Mouse (Mus musculus) brain, embryonic 18.5 days (tissue): ENCODE results near the gene Anxa8.

ENCODE experiments used
- DNase-seq: peaks from one replicate; pipeline ENCODE4 v3.0.0-alpha.2; 2012; ENCODE audit warnings: low read depth, low spot score

The Anxa8 gene

DNA sequence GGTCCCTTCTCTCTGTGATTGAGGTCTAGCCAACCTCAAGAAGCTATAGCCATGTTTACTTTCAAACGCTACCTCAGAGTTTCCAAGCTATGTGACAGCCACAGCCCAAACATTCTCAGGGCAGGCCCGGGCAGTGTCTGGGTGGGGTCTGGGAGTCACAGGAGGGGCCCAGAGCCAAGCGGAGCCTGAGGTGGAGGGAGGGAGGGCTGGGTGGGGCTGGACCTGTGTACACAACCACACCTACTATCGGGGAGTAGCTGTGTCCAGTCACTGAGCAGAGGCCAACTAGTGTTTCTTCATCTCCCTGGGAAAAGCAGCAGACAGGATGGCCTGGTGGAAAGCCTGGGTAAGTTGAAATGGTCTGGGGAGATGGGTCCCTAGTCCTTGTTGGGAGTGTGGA lies at the start of gene Anxa8:
TSS of gene Anxa8 (plus strand) at position 251 of the 400 bp plus-strand sequence.
- DNase-seq, result no peak

DNA sequence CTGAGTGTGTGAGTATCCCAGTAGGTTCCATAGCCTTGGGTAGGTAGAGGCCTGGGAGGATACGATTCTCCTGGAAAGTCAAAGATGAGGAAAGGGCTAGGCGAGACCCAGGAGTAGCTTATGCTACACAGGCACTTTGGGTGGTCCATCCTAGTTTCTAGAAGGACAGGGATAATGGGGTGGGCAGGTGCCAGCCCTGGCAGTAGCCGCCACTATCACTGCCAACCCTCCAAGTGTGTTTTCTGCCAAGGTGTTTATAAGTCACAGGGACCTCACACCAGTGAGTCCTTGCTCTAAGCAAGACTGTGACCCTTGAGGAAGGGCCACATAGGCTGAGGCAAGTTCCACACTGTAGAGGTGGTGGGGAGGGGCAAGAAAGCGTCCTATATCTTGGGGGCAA lies 44.5 kb upstream of the Anxa8 start:
- no peak for DNase-seq

DNA sequence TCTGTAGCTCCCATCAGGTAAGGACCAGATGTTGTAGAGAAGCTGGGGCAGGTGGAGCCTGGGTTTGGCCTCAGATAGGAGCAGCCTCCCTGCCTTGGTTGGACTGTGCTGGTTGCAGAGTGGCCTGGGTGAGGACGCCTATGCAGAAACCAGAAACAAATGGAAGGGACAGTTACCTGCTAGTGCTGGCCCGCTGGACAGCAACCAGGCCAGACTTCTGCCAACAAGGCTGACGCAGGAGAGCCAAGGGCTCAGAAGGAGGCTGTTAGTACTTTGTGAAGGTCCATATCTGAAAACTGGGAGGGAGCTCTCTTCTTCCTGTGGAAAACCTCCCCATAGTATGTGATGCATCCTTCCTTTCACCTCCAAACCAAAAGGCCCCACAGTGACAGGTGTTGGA lies 42.4 kb upstream of the Anxa8 start:
- no peak for DNase-seq

DNA sequence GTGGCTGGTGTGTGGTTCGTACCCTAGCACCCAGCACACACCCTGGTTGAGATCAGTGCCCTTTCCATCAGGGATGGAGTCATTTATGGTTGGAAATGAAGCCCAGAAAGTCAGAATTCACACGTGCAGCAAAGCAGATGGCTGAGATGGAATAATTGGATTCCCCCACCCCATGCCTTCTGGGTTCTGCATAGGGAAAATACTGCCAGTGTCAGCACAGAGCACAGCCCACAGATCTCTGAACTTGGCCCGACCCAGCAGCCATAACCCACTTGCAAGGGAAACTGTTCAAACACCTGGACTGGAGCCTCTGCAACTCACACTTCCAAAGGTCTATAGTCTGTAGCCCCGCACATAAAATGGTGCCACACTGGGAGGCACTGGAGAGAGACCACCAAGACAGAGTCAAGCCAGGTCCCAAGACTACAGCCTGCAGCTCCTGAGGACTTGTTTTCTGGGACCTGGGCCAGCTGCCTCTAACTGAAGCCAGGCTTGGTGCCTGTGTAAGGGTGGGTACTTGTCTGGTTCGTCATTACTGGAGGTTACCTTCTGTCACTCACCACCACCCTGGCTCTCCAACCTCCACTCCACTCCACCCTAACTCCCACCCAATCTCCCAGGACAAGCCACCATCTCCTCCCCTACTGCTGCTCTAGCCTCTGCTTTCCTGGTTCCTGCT lies 35.5 kb upstream of the Anxa8 start:
- peak; percentile 24 for DNase-seq

DNA sequence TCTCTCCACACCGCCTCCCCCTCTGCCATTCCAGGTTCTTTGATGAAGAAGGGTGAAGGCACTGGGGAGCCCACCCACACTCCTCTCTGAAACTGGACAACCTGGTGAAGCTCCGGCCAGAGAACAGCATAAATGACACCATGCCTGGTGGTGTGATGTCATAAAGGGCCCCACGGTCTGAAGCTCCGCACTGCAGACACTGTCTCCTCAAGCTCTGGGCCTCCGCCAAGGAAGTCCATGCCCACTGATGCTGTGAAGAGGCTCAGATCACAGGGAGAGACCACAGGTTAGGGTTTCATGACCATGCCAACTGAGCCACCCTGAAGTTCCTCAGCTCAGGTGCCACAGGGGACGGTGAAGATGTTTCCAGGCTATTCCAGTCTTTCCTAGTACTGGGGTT lies 33.3 kb upstream of the Anxa8 start, which contains the start of gene Antxrl:
TSS of gene Antxrl (plus strand) at position 192 of the 400 bp plus-strand sequence.
- no peak for DNase-seq

DNA sequence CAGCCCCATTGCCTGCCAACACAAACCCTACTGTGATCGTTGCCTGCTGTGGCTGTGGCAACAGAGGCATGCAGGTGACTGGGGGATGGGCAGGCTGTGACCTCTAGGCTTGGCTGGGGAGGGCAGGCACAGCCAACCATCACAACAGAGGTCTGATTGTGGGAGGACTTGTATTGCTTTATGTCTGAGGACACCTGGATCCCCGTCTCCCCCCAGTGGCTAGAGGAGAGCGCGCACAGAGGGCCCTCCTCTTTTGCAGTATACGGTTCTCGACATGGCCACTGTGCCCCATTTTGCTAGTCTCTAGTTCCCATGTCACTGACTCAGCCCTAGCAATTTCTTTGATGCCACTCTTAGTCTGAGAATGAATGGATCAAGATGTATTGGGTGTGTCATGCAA lies 14.1 kb upstream of the Anxa8 start:
- no peak for DNase-seq

DNA sequence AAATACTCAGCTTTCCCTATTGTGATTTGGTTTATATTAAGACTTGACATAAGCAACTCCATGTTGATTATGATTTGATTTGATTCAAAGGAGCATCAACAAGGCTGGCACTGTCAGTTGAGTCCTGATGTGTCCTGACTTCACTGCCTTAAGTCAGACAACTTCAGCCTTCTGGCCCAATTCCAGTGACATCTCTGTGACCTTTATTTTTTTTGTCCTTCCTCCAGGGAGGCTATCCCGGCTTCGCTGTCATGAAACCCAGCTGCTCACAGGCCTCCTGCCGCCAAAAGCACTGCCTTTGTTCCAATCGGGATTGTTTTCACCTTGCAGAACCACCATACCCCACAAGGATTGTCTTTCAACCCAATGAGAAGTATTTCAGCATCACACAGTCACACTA lies 10.4 kb upstream of the Anxa8 start:
- DNase-seq, result no peak

DNA sequence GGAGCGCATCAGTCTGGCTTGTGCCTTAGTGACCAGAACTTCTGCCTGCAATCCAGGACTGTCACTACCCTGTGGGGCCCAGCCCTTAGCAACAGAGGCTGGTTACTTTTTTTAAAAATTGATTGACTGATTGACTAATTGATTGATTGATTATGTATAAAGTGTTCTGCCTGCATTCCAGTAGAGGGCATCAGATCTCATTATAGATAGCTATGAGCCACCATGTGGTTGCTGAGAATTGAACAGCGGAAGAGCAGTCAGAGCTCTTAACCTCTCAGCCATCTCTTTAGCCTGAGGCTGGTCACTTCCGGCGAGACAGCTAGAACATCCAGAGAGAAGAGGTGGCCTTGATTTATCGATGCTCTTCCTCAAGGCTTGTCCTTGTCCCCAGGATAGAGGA lies 8.6 kb upstream of the Anxa8 start:
- DNase-seq, result no peak

DNA sequence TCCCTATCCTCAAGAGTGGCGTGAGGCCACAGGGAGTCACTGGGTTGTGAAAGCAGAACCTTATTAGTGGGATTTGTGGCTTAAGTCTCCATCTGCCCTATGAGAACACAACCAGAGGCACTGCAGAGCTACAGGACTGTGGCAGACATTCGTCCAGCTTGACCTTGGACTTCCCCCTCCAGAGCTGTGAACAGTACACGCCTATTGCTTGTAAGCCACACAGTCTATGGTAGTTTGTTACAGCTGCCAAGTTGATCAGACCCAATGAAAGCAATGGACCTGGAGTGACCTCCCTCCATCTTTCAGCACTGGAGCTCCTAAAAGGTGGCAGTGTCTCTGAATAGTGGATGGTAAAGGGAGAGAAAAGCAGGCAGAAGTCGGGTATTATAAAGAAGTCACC lies 7.5 kb upstream of the Anxa8 start:
- no peak for DNase-seq

DNA sequence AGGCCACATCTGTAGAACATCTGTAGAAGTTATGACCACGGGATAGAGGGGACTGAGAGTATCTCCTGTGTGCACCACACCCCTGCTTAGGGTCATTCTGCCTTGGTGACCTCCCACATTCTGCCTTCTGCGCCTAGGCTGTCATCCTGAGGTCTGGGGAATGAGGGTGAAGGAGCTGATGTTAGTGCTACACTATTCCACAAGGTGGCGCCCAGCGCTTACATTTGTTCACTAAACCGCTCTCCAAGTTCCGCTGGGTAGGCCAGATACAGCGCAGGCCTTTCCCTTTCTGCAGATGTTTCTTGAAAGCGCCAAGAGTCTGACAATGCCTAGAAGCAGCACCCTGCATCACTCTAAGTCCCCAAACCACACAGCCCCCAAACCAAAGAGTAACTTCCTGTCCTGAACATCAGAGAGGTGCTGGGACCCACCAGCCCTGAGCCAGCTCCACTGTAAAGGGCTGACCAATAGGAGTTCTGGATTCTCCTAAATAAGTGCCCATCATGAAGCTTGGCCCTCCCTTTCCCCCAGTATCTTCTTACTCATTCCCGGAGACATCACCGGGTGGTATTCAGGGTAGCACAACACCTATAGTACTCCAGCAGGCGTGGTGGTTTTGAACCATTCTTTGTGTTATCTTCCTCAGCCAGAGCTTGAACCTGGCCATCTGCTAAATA lies 5.3 kb upstream of the Anxa8 start:
- DNase-seq, result peak; percentile 61

DNA sequence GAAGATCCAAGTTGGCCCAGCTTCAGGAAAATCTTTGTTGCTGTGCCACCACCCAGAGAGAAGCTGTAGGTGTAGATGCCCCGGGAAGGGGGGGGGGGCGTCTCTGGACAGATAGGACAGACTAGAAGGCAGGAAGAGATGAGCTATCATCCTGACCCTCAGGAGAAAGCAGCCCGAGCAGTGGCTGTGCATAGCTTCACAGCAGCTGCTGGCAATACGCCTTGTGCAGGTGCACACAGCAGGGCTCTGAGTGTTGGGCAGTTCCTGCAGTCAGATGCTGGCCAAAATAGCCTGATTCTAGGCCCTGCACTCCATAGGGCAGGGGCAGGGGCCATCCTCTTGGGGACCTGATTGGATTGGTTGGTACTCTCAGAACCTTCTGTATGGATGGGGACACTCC lies 1.0 kb downstream of the Anxa8 start:
- DNase-seq, result no peak

DNA sequence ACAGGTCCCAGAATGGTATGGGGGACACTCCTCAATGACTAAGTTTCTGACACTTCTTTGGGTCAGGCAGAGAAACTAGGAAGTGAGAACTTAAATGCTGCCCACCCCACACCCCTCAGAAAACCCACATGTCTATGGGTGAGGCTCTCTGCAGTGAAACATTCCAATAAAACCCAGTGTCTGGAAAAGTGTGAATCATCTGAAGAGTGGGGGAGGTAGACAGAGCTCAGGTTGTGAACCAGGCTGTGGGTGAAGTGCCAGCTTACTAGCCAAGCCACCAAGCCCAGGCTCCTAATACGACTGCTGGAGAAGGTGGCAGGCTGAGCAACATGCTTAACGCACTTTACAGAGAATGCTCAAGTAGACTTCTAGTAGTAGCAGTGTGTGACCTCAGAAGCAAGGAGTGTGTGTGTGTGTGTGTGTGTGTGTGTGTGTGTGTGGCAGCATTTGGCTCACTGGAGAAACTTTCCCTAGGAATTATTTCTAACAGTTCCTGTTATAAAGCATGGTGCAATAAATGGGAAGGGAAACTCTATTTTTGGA lies 2.1 kb downstream of the Anxa8 start:
- no peak for DNase-seq

DNA sequence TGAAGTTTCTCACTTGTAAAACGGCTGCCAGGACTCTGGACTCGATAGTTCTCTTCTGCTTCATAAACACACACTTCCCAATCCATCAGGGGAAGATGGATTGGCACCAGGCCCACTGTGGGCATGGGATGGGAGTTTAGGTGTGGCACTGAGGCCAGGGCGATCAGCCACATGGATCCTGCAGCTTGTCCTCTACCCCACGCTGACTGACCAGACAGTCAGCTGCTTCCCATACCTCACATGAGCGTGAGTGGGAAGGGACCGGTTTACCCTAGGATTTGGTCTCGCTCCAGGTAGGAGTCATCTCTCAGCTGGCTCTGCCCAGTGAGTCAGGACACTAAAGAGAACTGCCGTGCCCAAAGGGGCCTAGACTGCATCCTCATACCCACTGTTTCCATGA lies 4.0 kb downstream of the Anxa8 start:
- DNase-seq, result no peak

DNA sequence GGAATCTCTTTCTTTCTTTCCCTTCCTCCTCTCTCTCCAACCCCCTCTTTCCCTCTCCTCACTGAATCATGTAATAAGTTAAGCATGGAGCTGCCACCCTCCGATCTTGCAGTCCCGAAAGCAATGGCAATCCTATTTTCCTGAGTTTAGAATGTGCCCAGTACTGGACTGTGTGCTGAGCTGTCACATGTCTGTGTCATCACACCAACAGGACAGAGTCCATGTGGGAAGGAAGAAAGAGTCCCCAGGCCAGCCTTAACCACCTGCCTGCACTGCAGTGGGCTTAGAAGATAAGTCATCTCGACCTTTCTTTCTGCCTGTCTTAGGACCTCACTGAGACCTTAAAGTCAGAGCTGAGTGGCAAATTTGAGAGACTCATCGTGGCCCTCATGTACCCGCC lies 5.7 kb downstream of the Anxa8 start:
- DNase-seq, result no peak

DNA sequence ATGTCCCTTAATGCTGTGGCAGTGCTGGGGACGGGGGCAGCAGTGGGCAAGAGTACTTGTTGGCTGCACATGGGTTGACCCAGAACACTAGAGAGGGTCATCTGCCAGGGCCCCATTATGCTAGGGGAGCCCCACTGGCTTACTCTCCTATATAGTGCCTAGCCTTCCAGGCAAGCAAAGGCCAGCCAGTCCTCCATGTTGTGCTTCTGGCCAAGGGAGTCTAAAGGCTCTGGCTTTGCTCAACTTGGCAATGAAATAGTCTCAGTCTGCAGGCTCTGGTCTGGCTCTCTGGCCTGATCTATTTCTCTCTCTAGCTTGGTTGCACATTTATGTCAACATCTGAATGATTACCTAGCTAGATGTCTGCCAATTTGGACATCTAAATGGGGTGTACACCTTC lies 7.1 kb downstream of the Anxa8 start:
- DNase-seq, result no peak

DNA sequence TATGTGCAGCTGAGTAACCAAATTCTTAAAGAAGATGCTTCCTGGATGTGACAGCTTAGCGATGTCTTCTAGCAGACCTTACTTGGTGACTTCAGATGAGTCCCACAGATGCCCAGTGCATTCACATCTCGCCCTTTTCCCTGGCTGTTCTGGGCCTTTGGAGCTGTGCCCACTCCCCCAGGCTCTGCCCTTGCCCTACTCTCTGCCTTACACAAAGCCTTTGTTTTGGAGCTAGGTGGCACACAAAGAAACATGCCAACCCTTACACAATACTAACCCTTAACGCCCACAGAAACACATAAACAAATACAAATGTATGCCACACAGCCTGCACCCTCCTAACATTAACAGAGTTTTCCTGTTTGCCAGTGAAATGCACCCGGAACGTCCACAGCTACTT lies 10.4 kb downstream of the Anxa8 start:
- DNase-seq, result no peak

DNA sequence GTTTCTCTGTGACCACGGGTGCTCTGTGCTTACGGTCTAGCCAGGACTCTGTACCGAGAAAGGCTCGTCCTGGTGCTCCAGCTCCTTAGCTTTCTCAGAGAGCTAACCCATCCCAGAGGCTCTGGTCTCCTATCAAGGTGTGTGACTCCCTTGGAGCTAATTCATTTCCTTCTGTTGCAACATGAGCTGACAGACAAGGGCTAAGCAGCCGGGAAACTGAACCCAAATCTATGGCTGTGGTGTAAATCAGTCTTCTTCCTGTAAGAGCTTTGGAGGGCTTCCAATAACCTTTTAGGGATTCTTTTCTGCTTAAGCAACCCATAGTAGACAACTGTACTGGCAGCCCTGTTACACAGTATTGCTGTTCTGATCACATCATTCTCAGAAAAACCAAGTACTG lies 16.8 kb downstream of the Anxa8 start, which contains the start of gene A630023A22Rik:
TSS of gene A630023A22Rik (minus strand) at position 154 of the 400 bp plus-strand sequence.
- DNase-seq, result no peak

DNA sequence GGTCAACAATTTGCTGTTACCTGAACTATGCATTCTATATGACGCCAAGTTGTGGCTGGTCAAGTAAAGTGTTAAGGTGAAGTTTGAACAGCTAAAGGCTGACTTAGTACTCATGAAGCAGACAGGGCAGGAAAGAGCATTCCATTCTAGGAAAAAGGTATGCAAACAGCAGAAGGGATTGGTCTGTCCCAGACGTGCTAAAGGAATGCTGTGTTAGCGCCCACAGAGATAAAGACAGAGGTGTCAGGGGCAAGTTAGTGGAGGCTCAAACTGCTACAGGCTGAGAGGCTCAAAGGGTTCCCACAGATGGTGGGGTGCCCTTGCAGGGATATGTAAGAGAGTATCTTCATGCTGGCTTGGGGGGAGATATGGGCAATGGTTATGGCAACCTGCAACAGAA lies 18.1 kb downstream of the Anxa8 start:
- DNase-seq, result no peak

DNA sequence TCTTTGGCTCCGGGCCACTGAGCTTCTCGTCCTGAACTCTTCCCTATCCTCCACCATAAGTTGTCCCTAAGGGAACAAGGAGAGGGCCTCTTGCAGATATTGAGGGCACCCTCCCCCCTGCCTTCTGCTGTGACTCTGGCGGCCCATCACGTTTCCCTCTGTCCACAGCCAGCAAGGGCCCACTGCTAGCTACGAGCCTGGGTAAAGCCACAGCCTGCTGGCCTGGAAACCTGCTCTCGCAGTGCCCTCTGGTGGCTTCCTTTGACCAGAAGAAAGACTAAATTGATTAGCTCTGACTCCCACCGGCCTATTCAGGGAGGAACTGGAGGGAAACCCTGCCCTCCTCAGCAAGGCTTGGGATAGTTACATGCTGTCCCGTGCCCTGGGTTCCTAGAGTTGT lies 19.1 kb downstream of the Anxa8 start:
- DNase-seq, result no peak

DNA sequence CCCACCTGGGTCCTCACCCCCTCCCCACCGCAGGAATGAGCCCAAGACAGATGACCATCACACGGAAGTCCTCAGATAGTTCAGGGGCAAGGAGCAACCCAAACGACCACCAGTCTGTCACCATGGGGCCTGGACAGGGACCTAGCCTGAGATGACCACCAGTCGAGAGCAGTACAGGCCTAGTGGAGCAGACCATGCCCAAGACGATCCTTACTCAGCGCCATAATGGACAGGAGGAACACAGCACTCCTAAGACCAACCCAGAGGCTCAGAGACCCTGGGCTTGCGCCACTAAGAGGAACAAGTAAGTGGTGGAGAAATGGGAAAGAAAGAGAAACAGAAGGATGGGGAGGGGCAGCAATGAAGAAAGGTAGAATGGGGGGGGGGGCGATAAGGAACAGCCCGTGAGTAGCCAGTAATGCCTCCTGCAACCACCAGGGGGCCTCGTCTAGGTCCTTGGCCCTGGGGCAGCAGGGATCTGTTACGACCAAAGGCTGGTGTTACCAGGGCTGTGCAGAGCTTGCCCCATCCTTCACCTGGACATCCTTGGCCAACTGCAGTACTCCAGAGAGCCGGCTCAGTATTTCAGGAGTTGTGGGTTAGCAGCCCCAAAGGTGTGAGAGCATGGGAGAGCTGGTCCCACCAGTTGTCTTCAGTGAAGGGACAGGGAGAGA lies 20.7 kb downstream of the Anxa8 start:
- DNase-seq, result no peak

DNA sequence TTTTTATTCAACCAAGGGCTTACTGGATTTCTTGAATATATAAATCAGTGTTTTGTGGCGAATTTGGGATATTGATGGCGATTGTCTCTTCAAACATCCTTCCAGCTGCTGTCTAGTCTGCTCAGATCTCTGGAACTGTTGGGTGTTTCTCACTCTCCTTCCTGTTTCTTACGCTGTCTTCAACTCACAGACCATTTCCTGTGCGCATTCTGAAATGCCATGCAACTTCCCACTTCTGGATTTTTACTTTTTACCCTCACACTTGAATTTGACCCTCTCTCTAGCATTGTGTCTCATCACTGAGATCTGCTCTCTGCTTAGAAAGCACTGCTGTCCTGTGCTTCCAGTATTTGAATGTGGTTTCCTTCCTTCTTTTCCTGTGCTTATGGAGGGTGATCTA lies 21.8 kb downstream of the Anxa8 start:
- DNase-seq, result no peak

DNA sequence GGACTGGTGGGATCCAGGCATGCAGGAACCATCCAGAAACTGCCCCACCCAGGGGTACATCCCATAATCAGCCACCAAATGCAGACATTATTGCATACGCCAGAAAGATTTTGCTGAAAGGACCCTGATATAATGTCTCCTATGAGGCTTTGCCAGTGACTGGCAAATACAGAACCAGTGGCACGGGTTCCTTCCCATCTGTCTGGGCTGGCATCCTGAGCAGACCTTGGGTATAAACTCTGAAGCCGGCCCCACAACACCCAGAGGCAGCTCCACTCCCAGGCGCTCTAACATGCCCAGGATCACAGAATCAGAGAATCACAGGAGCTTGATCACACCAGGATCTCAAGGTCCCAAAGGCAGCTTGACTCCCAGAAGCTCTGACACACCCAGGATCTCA lies 28.5 kb downstream of the Anxa8 start:
- no peak for DNase-seq
